Mouse (Mus musculus): ENCODE data around the gene Il12rb1.

The Il12rb1 gene

DNA sequence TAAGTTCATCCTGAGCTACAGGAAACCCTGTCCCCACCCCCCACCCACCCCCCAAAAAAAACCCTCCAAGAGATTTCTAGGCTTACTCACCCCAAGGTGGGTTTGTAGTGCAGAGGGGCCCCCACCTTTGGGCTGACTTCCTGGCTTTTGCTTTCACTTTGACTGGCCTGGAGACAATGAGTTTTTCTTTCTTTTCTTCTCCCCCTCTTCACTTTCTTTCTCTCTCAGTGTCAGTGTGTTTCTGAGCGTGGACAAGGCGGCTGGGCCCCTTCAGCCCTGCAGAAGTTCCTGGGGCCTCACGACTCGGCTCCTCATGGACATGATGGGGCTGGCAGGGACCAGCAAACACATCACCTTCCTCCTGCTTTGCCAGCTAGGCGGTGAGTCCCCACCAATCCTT is at the start of gene Il12rb1:
Gene Il12rb1, plus strand, starts transcription at position 211 of the 400 bp plus-strand sequence.
- no peak for DNase-seq (ENCODE audit: low spot score)

DNA sequence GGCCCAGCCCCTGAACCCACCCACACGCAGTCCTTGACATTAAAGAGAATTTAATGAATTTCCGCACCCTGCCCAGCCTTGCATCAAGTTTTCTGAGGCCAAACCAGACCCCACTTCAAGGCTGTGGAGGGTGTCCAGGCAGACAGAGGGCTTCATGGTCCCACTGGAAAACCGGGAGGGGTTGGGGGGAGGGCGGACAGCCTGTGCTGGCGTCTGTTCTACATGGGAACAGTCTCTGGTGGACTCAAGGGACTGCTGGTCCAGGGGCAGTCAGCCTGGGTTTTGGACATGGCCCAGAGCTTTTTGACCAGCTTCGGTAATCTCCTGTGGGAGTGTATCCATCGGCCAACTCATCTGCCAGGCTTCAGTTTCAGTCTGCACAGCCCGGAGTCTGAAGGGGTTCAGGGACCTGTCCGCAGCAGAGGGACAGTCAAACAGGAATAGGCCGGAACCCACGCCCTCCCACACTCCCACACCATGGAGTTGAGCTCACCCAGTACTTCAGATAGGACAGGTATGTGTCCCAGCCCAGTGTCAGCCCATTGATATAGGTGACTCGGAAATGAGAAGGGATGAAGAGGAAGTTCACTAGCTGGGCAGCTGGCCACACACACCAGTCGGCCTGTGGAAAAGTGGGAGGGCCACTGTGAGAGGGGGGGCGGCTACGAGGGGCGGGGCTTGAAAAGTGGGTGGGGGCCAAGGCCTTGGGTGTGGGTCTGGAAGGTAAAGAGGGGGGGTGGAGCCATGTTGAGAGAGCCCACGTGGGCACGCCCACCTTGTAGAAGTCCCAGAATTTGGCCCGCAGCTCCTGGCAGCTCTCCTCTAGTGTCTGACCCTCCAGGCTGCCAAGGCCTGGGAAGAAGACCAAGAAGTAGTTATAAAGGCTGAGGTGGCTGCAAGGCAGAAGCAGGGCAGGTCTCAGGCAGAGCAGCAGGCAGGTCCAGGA is 49.4 kb upstream of the Il12rb1 start:
- peak; percentile 4 for DNase-seq (ENCODE audit: low spot score)

DNA sequence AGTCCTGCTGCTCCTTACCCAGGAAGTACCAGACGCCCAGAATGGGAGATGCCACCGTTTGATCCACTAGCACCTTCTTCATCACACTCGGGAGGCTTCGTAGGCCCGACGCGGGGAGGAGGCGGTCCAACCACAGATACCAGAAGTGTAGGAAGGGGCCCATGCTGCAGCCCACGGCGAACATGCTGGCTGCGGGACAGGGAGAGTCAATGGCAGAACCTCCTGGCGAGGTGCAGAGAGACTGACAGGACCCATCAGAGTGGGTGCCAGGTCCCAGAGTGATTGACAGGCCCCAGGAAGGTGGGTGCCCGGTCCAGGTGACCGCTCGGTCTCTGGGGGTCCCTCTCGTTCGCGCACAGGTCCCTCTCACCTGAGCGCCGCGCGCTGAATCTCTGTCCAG is 47.9 kb upstream of the Il12rb1 start:
- DNase-seq (ENCODE audit: low spot score), result no peak

DNA sequence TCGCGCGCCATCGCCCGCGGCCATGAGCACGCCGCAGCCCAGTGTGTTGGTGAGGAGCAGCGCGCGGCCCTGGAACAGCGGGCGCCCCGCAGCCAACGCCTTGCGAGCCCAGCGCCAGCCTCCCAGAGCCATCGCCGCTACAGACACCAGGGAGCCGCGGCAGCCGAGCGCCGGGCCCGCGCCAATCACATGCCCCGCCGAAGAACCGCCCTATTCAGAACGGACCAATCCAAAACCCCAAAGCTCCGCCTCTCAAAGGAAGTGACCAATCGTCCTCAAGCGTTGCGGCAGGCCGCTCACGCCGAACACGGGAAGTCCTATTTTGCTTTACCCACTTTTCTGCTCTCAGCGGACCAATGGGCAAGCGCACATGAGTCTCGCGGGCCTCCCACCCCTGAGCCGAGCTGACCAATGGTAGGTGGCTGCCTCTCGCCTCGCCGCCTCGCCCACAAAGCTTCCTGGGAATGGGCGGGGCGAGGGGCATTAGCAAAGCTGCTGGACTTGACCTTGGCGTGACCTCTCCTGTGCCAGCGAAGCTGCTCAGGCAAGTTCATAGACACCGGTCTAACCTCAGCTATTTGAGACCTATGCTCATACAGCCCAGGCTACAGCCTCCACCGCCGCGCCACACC is 47.4 kb upstream of the Il12rb1 start, which contains the start of gene Mpv17l2:
Gene Mpv17l2, minus strand, starts transcription at position 172 of the 632 bp plus-strand sequence.
- peak; percentile 96 for DNase-seq (ENCODE audit: low spot score)

DNA sequence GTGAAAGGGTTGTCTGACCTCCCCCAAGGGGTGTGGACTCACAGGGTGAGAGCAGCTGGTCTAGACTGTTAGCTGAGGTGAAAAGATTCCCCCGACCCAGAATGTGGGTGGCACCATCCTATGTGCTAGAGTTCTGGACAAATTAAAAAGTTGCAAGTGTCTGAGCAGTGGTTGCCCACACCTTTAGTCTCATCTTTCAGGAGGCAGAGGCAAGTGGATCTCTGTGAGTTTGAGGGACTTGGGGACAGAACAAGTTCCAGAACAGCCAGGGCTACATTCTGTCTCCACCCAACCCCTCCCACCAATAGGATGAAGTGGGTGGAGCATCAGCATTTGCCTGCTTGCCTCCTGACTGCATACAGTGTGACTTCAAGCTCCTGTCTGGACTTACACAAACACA is 46.1 kb upstream of the Il12rb1 start:
- no peak for DNase-seq (ENCODE audit: low spot score)

DNA sequence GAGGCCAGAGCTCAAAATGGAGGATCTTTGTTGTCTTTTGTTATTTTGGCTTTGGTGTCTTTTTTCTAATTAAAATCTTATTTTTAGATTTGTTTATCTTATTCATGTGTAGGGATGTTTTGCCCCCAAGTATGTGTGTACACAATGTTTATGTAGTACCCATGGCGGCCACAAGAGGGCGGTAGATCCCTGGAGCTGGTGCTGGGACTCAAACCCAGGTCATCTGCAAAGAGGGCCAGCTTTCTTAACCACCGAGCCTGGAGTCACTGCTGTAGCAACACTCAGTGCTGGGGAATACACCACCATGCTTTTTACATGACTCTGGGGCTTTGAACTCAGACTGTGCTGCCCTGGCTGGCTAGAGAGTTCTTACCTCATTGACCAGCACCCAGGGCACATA is 44.9 kb upstream of the Il12rb1 start:
- DNase-seq (ENCODE audit: low spot score), result peak; percentile 62

DNA sequence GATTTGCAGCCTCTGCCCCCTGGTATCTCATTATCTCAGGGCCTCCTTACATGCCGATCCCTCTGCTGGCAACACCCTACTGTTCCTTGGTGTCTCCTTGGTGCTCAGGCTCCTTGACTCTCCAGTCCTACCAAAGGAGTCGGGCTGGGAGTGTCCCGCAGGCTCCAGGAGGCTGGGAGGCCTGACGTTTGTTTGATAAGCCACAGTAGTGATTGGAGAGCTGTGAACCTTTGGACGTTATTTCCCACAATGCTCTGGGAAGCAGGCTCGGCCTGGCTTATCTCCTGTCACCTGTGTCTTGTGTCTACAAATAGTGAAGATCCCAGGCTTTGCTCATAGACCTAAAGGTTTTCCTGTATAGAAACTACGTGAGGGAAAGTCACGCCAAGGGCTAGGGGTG is 44.2 kb upstream of the Il12rb1 start:
- DNase-seq (ENCODE audit: low spot score), result no peak

DNA sequence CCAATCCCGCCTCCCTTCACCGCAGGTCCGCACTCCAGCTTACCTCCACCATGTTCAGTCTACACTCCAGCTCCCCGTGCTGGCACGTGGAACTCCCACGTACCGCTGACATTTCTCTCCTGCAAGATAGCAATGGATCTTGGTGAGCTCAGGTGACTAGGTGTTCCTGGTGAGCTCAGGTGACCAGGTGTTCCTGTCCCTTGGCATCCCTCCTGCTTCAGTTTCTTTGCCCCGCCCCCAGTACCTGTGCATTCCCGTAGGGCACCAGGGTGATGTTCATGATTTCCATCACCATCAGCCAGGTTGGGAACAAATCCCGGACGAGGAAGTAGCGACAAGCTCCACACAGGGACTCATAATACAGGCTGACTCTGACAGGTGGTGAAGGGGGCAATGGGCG is 43.6 kb upstream of the Il12rb1 start:
- DNase-seq (ENCODE audit: low spot score), result no peak

DNA sequence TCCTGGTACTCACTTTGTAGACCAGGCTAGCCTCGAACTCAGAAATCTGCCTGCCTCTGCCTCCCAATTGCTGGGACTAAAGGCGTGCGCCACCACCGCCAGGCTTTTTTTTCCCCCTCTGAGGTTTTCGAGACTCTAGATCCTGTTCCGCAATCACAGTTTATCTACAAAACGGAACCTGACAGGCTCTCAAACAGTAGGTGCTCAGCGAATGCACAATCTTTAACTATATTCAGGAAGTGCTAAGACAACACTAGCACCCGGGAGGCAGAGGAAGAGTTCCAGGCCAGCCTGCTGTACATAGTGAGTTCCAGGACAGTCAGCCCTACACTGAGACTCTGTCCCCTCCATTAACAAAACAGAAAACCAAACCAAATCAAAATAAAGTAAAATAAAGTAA is 42.9 kb upstream of the Il12rb1 start:
- no peak for DNase-seq (ENCODE audit: low spot score)

DNA sequence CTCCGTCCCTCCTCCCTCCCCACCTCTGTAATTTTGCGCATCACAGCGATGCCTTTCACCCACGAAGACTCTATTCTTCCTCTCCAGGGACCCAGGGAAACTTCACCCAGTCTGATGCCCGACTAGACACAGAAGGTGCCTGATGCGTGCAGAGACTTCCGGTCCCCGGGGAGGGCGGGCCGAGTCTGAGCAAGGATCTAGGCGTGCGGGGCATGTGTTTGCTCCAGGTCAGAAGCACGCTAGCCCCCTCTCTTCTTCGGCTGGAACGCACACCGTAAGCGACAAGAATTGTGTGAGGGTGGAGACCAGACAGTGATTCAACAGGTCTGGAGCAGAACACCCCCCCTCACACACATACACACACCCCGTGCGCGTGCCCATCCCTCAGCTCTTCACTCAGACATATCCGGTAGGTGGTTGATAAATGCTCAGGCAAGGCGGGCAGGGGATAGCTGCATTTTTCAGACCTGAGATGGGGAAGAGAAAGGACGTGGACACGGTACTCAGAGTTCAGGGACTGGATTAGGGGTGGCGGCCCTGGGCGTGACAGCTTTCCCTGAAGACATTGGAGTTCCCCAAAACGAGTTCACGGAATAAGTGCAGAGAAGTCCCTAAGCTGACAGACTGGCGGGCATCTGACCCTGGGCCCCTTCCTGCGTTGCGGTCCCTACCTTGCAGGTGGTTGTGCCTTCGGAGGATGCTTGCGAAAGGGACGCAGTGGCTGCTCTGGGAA is 42.2 kb upstream of the Il12rb1 start:
- DNase-seq (ENCODE audit: low spot score), result peak; percentile 53

DNA sequence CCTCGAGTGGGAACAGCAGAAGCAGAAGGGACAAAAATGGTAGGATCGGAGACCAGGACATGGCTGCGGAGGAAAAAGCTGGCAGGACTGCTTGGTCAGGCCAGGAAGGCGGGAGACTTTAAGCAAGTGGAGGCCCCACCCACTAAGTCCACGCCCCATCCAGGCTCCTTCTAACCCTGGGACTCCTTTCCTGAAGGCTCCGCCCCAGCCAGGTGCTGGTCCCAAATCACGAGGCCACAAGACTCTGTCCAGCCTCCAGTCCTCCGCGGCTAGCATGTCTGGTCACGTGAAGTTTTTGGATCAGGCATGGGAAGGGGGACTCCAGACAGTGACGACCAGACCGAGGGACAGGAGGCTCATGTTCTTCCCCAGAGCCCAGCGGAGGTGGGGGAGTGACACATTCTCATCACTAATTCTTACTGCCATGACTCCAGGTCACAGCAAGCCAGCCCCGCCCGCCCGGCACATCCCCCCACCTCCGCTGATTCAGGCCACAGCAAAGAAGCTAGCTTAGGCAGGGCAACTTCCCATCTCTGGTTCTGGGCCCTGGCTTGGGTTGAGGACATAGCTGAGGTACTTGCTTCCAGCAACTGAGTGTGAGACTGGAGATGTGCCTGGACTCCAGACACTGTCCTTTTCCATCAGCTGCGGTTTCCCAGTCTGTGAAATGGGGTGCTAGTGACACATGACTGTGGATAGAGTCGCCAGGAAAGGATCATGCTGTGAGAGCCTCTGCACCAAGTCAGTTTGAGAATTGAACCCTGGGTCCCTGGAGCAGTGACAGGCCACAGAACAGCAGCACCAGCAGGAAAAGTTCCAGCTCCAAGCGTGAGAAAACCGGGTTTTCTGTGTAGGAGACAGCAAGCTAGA is 41.4 kb upstream of the Il12rb1 start:
- DNase-seq (ENCODE audit: low spot score), result peak; percentile 88

DNA sequence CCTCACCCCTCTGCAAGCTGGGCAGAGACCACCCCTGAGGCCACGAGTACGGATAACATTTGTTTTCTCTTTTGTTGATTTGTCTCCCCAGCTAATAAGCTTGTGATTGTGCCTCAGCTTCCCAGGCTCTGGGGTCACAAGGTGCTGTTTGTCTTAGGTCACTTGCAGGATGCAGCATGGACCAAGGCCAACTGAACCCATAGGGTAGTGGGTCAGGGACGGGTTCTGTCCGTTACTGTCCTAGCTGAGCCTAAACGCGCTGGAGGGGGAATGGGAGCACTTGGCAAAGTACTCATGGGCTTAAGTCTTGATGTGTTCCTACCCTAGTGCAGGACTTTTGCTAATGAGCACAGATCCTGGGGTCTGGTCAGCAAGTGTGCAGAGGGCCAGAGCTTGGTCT is 40.7 kb upstream of the Il12rb1 start:
- DNase-seq (ENCODE audit: low spot score), result no peak

DNA sequence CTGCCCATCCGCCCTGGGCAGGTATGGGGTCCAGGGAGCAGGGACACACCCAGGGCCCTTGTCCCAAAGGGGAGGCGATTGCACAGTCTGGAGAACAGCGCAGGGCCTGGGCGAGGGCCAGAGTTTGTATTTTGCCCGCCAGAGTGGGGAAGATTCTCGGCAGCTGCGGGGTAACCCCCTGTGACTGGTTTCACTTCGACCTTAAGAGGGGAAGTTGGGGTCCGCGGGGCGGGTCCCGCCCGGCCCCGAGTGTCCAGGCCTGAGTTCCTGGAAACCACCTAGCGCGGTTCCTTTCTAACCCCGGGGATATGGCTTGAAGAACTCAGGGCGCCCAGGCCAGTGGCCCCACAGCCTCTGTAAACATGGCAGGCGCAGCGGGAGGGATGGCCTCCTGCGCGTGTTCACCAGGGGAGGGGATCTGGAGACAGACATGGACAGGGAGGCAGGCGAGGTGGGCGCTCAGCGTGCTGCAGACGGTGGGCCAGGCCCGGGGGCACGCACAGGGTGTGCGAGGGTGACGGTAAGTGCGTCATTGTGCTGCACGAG is 39.9 kb upstream of the Il12rb1 start:
- no peak for DNase-seq (ENCODE audit: low spot score)

DNA sequence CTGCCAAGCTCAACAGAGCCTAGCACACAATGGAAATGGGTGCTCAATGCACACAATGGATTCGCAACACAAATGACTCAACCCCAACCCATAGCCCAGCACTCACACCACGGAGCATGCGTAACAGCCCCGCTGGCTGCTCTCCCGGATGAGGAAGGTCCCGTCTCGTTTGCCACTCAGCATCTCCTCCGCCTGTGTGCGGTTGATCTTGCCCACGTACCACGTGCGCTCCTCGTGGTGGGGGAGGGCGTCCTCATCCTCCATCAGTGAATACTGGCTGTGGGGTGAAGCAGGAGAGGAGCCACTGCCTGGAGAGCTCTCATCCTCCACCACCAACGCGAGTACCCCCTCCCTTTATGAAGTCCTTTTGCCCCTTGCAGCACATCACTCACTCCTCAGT is 39.3 kb upstream of the Il12rb1 start:
- no peak for DNase-seq (ENCODE audit: low spot score)

DNA sequence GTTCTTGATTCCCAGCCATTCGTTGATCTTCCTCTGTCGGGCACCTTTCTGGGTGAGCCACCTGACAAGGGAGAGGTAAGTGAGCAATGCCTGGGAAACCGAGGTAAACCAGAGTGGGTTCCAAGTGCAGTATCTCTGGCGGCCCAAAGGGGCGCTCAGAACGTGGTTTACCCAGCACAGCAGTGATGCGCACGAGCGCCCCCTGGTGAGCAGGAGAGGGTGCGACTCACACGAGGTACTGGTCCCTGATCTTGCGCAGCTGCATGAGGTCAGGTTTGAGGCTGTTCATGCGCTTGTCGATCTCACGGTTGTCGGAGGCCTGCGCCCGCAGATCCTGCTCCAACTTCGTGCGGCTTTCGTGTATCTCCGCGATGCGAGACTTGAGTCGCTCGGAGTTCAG is 38.9 kb upstream of the Il12rb1 start:
- peak; percentile 97 for DNase-seq (ENCODE audit: low spot score)

DNA sequence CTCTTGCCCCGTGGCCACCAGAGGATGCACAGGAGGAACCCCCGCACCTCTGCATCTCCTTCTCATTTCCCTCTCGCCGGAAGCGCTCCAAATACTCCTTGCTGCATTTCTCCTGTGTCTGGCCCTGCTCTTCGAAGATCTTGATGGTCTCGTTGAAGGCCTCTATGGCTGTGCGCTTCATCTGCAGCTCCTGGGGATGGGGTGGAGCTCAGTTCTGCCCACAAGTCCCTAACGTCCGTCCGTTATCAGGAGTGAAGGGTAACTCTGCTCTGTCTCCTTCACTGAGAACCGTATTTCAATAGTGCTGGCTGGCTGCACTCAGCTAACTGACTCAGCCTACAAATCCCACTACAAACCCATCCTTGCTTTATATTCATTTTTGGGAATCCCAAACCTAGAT is 38.4 kb upstream of the Il12rb1 start:
- no peak for DNase-seq (ENCODE audit: low spot score)

DNA sequence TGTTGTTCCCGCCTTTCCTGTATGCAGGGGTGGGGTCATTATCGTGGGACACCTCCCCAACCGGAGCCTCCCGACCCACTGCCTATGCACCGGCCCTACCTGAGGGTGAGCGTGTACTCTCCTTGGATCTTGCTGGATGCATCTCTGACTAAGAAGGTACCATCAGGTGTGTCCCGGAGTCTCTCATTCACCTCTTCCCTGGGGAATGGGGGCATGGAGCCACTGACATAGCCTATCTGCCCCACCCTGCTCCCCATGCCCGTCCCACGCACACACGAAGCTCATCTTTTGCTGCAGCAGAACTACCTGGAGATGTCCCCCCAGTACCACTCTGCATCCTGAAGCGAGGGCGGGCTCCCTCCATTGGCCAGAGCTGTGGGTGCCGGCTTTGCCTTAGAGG is 37.5 kb upstream of the Il12rb1 start:
- no peak for DNase-seq (ENCODE audit: low spot score)

DNA sequence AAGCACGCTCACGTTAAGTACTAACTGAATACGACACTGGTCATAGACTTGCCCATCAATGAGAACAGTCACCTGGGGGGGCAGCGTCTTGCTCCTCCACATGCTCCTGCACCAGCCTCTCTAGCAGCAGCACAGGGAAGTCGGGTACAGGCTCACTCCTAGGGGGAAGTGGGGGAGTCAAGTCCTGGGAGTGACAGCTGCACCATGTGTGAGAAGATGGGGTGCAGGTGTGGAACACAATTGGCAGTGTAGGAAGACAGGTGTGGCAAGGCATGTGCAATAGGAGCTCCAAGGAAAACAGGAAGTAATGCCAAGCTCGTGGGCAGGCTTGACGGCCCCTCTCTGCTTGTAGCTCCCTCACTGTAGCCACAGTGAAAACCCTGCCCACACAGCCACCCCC is 37.0 kb upstream of the Il12rb1 start:
- DNase-seq (ENCODE audit: low spot score), result no peak

DNA sequence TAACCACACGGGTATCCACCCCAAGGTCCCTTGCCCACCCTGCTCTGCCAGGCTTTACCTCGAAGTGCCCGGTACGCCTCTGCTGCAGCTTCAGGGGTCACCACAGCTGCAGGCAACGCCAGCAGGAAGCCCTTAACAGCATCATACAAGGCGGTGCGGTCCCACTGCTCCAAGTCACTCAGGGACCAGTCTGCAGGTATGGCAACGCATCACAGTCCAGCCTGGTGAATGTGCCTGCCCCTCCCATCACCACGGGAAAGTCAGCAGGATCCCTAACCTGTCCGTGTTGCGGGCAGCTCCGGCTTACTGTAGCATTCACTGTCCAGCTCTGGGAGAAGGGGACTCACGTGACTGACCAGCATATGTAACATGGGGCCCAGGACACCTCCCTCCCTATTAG is 36.2 kb upstream of the Il12rb1 start:
- no peak for DNase-seq (ENCODE audit: low spot score)

DNA sequence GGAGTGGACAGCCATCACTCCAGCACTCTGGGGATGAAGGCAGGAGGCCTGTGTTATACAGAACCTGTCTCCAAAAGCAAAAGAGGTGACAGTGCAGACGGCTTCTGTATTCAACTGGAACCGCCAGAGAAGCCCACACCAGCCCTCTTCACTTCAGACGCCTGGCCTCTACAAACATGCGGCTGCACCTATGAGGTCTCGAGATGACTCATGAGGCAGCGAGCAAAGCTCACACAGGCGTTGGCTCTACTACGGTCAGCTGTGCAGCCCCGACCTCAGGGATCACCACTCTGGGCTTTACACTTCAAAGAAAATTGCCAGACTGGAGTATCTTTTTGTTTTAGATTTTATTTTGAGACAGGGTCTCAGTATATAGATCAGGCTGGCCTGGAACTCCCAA is 35.4 kb upstream of the Il12rb1 start:
- DNase-seq (ENCODE audit: low spot score), result peak; percentile 59

DNA sequence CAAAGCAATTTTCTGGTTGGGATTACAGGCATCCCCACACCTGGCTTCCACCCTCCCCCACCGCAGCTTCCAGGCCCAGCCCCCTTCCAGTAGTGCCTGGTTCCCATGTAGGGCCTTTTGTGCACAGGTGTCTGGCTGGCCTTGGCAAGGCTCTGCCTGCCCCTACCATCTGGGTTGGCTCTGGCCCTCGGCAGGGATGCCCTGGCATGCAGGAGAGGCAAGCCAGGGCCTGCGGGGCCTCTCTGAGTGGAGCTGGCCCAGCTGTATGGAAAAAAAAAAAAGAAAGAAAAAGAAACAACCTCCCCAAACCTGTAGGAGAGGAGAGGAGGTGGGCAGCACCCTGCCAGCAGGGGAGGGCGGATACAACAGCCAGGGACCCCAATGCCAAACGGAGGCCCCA is 34.8 kb upstream of the Il12rb1 start:
- peak; percentile 67 for DNase-seq (ENCODE audit: low spot score)

Data from urinary bladder, postnatal 14 days (tissue).